Mouse (Mus musculus): ENCODE results near the gene Nt5e. TPM values are rescaled to one million over a fixed set of nuclear protein-coding genes. Genes with fewer than 3 reads are reported as not detected.

The Nt5e gene
- polyA plus RNA-seq, 1 experiment: 1.2 TPM

GRCm38 (mm10) chr9:88329166-88329748, 2.3 kb downstream of the Nt5e start:
- Histone ChIP-seq H3K4me3 (ENCODE audit: insufficient read depth, low read depth, low read length) (no peak overlapping the region), H3K27ac (replicated peaks; ENCODE audit: low read depth, low read length) (no peak overlapping the region), H3K4me1 (ENCODE audit: control insufficient read depth, insufficient read depth, insufficient read length, low read length) (no peaks in the 10 kb centered on the region)

- Histone ChIP-seq H3K4me3 (ENCODE audit: insufficient read depth, low read depth, low read length) (no peak overlapping the region), H3K27ac (replicated peaks; ENCODE audit: low read depth, low read length) (no peak overlapping the region), H3K4me1 (ENCODE audit: control insufficient read depth, insufficient read depth, insufficient read length, low read length) (no peaks in the 10 kb centered on the region)
Measured at GRCm38 (mm10) chr9:88330316-88330715, 3.3 kb downstream of the Nt5e start.

- Histone ChIP-seq H3K4me1 (ENCODE audit: control insufficient read depth, insufficient read depth, insufficient read length, low read length) (no peaks in the 10 kb centered on the region), H3K4me3 (ENCODE audit: insufficient read depth, low read depth, low read length) (no peak overlapping the region), H3K27ac (replicated peaks; ENCODE audit: low read depth, low read length) (no peak overlapping the region)
Measured at GRCm38 (mm10) chr9:88332447-88332846, 5.5 kb downstream of the Nt5e start.

- Histone ChIP-seq H3K4me1 (ENCODE audit: control insufficient read depth, insufficient read depth, insufficient read length, low read length) (no peaks in the 10 kb centered on the region), H3K27ac (replicated peaks; ENCODE audit: low read depth, low read length) (no peak overlapping the region)
Measured at GRCm38 (mm10) chr9:88335839-88336238, 8.8 kb downstream of the Nt5e start.

GRCm38 (mm10) chr9:88340819-88341218, 13.8 kb downstream of the Nt5e start:
- H3K4me1 ChIP-seq (ENCODE audit: control insufficient read depth, insufficient read depth, insufficient read length, low read length): no peaks in the 10 kb centered on the region
- no peak overlapping the region for H3K27ac ChIP-seq (replicated peaks; ENCODE audit: low read depth, low read length)
- H3K4me3 ChIP-seq (ENCODE audit: insufficient read depth, low read depth, low read length): no peak overlapping the region

More at GRCm38 (mm10) chr9:88335839-88336238, 8.8 kb downstream of the Nt5e start:
- no peak overlapping the region for H3K4me3 ChIP-seq (ENCODE audit: insufficient read depth, low read depth, low read length)

- no peak overlapping the region for H3K27ac ChIP-seq (replicated peaks; ENCODE audit: low read depth, low read length)
- no peaks in the 10 kb centered on the region for H3K4me1 ChIP-seq (ENCODE audit: control insufficient read depth, insufficient read depth, insufficient read length, low read length)
- no peak overlapping the region for H3K4me3 ChIP-seq (ENCODE audit: insufficient read depth, low read depth, low read length)
Measured at GRCm38 (mm10) chr9:88342241-88342640, 15.2 kb downstream of the Nt5e start.

GRCm38 (mm10) chr9:88342701-88343100, 15.7 kb downstream of the Nt5e start:
- Histone ChIP-seq H3K27ac (replicated peaks; ENCODE audit: low read depth, low read length) (no peak overlapping the region), H3K4me1 (ENCODE audit: control insufficient read depth, insufficient read depth, insufficient read length, low read length) (no peaks in the 10 kb centered on the region), H3K4me3 (ENCODE audit: insufficient read depth, low read depth, low read length) (no peak overlapping the region)

GRCm38 (mm10) chr9:88344424-88344823, 17.4 kb downstream of the Nt5e start:
- no peak overlapping the region for H3K4me3 ChIP-seq (ENCODE audit: insufficient read depth, low read depth, low read length)
- H3K27ac ChIP-seq (replicated peaks; ENCODE audit: low read depth, low read length): no peak overlapping the region
- H3K4me1 ChIP-seq (ENCODE audit: control insufficient read depth, insufficient read depth, insufficient read length, low read length): no peaks in the 10 kb centered on the region

- Histone ChIP-seq H3K27ac (replicated peaks; ENCODE audit: low read depth, low read length) (no peak overlapping the region), H3K4me3 (ENCODE audit: insufficient read depth, low read depth, low read length) (no peak overlapping the region), H3K4me1 (ENCODE audit: control insufficient read depth, insufficient read depth, insufficient read length, low read length) (no peaks in the 10 kb centered on the region)
Measured at GRCm38 (mm10) chr9:88346857-88347256, 19.9 kb downstream of the Nt5e start.

- Histone ChIP-seq H3K27ac (replicated peaks; ENCODE audit: low read depth, low read length) (no peak overlapping the region), H3K4me3 (ENCODE audit: insufficient read depth, low read depth, low read length) (no peak overlapping the region)
Measured at GRCm38 (mm10) chr9:88348623-88349022, 21.6 kb downstream of the Nt5e start.

GRCm38 (mm10) chr9:88350317-88350716, 23.3 kb downstream of the Nt5e start:
- no peaks in the 10 kb centered on the region for H3K4me1 ChIP-seq (ENCODE audit: control insufficient read depth, insufficient read depth, insufficient read length, low read length)
- no peak overlapping the region for H3K4me3 ChIP-seq (ENCODE audit: insufficient read depth, low read depth, low read length)

More at GRCm38 (mm10) chr9:88348623-88349022, 21.6 kb downstream of the Nt5e start:
- no peaks in the 10 kb centered on the region for H3K4me1 ChIP-seq (ENCODE audit: control insufficient read depth, insufficient read depth, insufficient read length, low read length)

GRCm38 (mm10) chr9:88351163-88351562, 24.2 kb downstream of the Nt5e start:
- no peak overlapping the region for H3K27ac ChIP-seq (replicated peaks; ENCODE audit: low read depth, low read length)
- H3K4me1 ChIP-seq (ENCODE audit: control insufficient read depth, insufficient read depth, insufficient read length, low read length): no peaks in the 10 kb centered on the region
- H3K4me3 ChIP-seq (ENCODE audit: insufficient read depth, low read depth, low read length): no peak overlapping the region

More at GRCm38 (mm10) chr9:88350317-88350716, 23.3 kb downstream of the Nt5e start:
- H3K27ac ChIP-seq (replicated peaks; ENCODE audit: low read depth, low read length): no peak overlapping the region

- H3K4me1 ChIP-seq (ENCODE audit: control insufficient read depth, insufficient read depth, insufficient read length, low read length): no peaks in the 10 kb centered on the region
- no peak overlapping the region for H3K27ac ChIP-seq (replicated peaks; ENCODE audit: low read depth, low read length)
- no peak overlapping the region for H3K4me3 ChIP-seq (ENCODE audit: insufficient read depth, low read depth, low read length)
Measured at GRCm38 (mm10) chr9:88352741-88353140, 25.7 kb downstream of the Nt5e start.

GRCm38 (mm10) chr9:88353459-88353858, 26.5 kb downstream of the Nt5e start:
- no peak overlapping the region for H3K4me3 ChIP-seq (ENCODE audit: insufficient read depth, low read depth, low read length)
- no peaks in the 10 kb centered on the region for H3K4me1 ChIP-seq (ENCODE audit: control insufficient read depth, insufficient read depth, insufficient read length, low read length)
- no peak overlapping the region for H3K27ac ChIP-seq (replicated peaks; ENCODE audit: low read depth, low read length)

- no peak overlapping the region for H3K4me3 ChIP-seq (ENCODE audit: insufficient read depth, low read depth, low read length)
- H3K27ac ChIP-seq (replicated peaks; ENCODE audit: low read depth, low read length): no peak overlapping the region
- 0 out of 2 replicates have a peak, but pooled peaks cover 5% of the 10 kb centered on the region for H3K4me1 ChIP-seq (ENCODE audit: control insufficient read depth, insufficient read depth, insufficient read length, low read length)
Measured at GRCm38 (mm10) chr9:88357173-88357572, 30.2 kb downstream of the Nt5e start.

GRCm38 (mm10) chr9:88359140-88359539, 32.1 kb downstream of the Nt5e start:
- 0 out of 2 replicates have a peak, but pooled peaks cover 5% of the 10 kb centered on the region for H3K4me1 ChIP-seq (ENCODE audit: control insufficient read depth, insufficient read depth, insufficient read length, low read length)
- no peak overlapping the region for H3K27ac ChIP-seq (replicated peaks; ENCODE audit: low read depth, low read length)
- H3K4me3 ChIP-seq (ENCODE audit: insufficient read depth, low read depth, low read length): no peak overlapping the region

All from brown adipose tissue, adult 24 weeks (tissue).